Mouse (Mus musculus): ENCODE measurements around the gene Map1s. TPM values are rescaled to one million over a fixed set of nuclear protein-coding genes. Genes with fewer than 3 reads are reported as not detected.

Gene Map1s
- polyA plus RNA-seq (2012; rRNA removed) (11.5 and 15.4 TPM in 2 replicates), polyA plus RNA-seq (2014; fragmentation: Nextera tagmentation; extraction: Ambion mirVana) (9.3 and 11.8 TPM in 2 replicates)

DNA sequence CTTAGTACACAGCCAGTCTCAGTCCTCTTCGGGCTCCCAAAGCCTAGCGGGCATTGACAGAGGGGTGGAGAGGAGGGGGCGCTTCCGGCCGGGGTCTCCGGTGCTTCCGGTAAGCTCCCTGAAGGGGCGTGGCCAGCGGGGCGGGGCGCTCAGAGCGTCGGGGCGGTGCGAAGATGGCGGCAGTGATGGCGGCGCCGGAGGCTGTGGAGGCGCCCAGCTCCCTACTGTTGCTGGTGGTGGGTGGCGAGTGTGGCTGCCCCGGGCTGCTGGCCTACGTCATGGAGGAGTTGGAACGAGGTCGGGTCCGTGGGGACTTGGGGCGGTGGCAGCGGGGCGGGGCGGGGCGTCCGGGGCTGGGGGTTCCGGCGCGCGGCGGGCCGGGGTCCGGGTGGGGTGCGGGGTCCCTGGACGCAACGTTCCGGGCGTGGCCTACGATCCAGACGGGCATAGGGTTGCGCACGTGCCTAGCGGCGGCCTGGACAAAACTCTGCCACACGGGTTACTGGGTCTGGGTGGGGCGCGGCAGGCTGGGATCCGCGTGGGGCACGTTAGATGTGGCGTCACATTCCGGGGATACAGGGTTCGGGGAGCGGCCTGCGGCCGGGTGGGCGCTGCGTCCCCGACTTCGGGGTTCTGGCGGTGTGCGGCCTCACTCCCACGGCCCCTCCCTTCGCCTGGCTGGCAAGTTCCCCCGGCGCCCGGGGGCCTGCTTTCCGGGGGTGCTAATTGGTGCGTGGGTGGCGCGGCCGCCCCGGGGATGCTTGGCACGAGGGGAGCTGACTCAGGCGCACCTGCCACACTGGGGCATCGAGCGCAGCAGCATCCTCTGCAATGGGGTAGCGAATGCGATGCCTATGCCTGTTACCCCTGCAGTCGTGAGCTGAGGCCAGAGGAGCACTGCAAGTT, at the start of gene Map1s:
Gene Map1s (plus strand): TSS at position 102 of the 906 bp plus-strand sequence.
- H3K36me3 ChIP-seq (replicated peaks; ENCODE audit: control insufficient read depth, insufficient read depth, low read depth): no peaks in the 10 kb centered on the region
- peak within 1 kb of the TSS; percentile 69 to 87 for H3K4me3 ChIP-seq (ENCODE audit: insufficient read depth in 1 of 2, low read depth in 2 of 2, low read length in 2 of 2)
- H3K4me2 ChIP-seq (ENCODE audit: low read depth): peak within 1 kb of the TSS; percentile 85
- H3K27ac ChIP-seq: peak within 1 kb of the TSS; percentile 59
- peak within 1 kb of the TSS; percentile 84 for H3K9ac ChIP-seq (replicated peaks)
- no peaks in the 10 kb centered on the region for H3K27me3 ChIP-seq (ENCODE audit: control insufficient read depth, insufficient read depth, low read length)
- H3K9me3 ChIP-seq (ENCODE audit: control insufficient read depth, low read length): no peaks in the 10 kb centered on the region
- ATAC-seq (ENCODE audit: insufficient read depth): peak; percentile 79
- DNase-seq (ENCODE audit: low read depth in 3 of 3, low spot score in 3 of 3): peak; percentile 48 to 61 (median 49)
- under 1% methylated on average over 86 of the region's 86 CpGs for WGBS (ENCODE audit: insufficient replicate concordance)
- peaks cover 15 to 23% of the 10 kb centered on the region in 2 experiments; a peak in 3 of 4 replicates for H3K4me1 ChIP-seq (replicated peaks; ENCODE audit: control insufficient read depth in 2 of 2, insufficient read depth in 2 of 2, low read length in 1 of 2)
- TF ChIP-seq CTCF (IDR thresholded peaks at IDR 0.05; ENCODE audit: low read depth) (no peak), EP300 (IDR thresholded peaks at IDR 0.05; ENCODE audit: low read depth) (no peak)

GRCm38 (mm10) chr8:70856028-70856427, 49.7 kb upstream of the Map1s start:
- no peak overlapping the region for H3K9ac ChIP-seq (replicated peaks)
- H3K9me3 ChIP-seq (ENCODE audit: control insufficient read depth, low read length): no peaks in the 10 kb centered on the region
- DNase-seq (ENCODE audit: low read depth in 3 of 3, low spot score in 3 of 3) (no peak), ATAC-seq (ENCODE audit: insufficient read depth) (no peak)
- H3K27ac ChIP-seq: no peak overlapping the region
- peaks cover 6 to 8% of the 10 kb centered on the region in 2 experiments for H3K4me1 ChIP-seq (replicated peaks; ENCODE audit: control insufficient read depth in 2 of 2, insufficient read depth in 2 of 2, low read length in 1 of 2)
- H3K4me2 ChIP-seq (ENCODE audit: low read depth): no peak overlapping the region
- no peaks in the 10 kb centered on the region for H3K36me3 ChIP-seq (replicated peaks; ENCODE audit: control insufficient read depth, insufficient read depth, low read depth)
- TF ChIP-seq CTCF (IDR thresholded peaks at IDR 0.05; ENCODE audit: low read depth) (no peak), EP300 (IDR thresholded peaks at IDR 0.05; ENCODE audit: low read depth) (no peak)
- H3K4me3 ChIP-seq (ENCODE audit: insufficient read depth in 1 of 2, low read depth in 2 of 2, low read length in 2 of 2): no peak overlapping the region
- 58% methylated on average over 5 of the region's 5 CpGs for WGBS (ENCODE audit: insufficient replicate concordance)
- no peaks in the 10 kb centered on the region; the same call in none of the 2 replicates for H3K27me3 ChIP-seq (ENCODE audit: control insufficient read depth, insufficient read depth, low read length)

DNA sequence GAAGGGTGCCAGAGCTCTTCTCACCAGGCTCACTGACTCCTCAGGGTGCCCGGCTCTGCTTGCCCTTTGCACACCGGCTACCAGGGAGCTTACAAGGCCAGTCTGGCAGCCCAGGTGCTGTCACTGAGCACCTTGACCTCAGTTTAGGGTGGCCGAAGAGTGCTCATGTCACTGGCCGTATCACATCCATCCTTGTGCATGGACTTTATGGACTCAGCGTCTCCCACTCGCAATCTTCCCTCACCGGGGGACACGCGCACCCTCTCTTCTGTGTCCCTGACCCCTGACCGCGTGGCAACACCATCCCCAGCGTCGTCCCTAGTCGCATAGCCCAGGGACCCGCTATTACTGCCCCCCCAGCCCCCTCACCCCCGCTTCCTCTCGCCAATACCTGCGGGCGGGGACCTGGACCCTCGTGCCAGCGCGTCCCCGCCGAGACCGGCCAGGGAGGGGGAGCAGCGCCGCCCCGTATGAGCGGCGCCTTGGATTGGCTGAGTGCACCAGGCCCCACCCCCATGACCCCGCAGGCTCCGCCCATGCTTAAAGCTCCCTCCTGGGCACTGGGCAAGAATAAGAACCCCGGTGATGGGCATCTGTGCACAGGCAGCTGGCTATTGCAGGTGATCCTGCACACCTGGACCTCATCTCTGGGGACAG, 49.1 kb upstream of the Map1s start:
- ATAC-seq (ENCODE audit: insufficient read depth) (peak; percentile 69), DNase-seq (ENCODE audit: low read depth in 3 of 3, low spot score in 3 of 3) (no peak)
- WGBS (ENCODE audit: insufficient replicate concordance): 8% methylated on average over 33 of the region's 33 CpGs
- Histone ChIP-seq H3K27me3 (ENCODE audit: control insufficient read depth, insufficient read depth, low read length) (peaks cover 5% of the 10 kb centered on the region), H3K9ac (replicated peaks) (peak overlapping the region; percentile 51), H3K27ac (no peak overlapping the region), H3K9me3 (ENCODE audit: control insufficient read depth, low read length) (no peaks in the 10 kb centered on the region), H3K4me1 (replicated peaks; ENCODE audit: control insufficient read depth in 2 of 2, insufficient read depth in 2 of 2, low read length in 1 of 2) (peaks cover 3 to 4% of the 10 kb centered on the region in 2 experiments), H3K36me3 (replicated peaks; ENCODE audit: control insufficient read depth, insufficient read depth, low read depth) (no peaks in the 10 kb centered on the region), H3K4me3 (ENCODE audit: insufficient read depth in 1 of 2, low read depth in 2 of 2, low read length in 2 of 2) (peak overlapping the region; percentile 22 to 49; a peak in 3 of 4 replicates), H3K4me2 (ENCODE audit: low read depth) (peak overlapping the region; percentile 75)
- no peak for TF ChIP-seq EP300 (IDR thresholded peaks at IDR 0.05; ENCODE audit: low read depth)
- TF ChIP-seq CTCF (IDR thresholded peaks at IDR 0.05; ENCODE audit: low read depth): 0 out of 2 replicates have a peak, but pooled peaks have one; percentile 7

- Histone ChIP-seq H3K27ac (no peak overlapping the region), H3K9me3 (ENCODE audit: control insufficient read depth, low read length) (no peaks in the 10 kb centered on the region), H3K36me3 (replicated peaks; ENCODE audit: control insufficient read depth, insufficient read depth, low read depth) (no peaks in the 10 kb centered on the region), H3K4me3 (ENCODE audit: insufficient read depth in 1 of 2, low read depth in 2 of 2, low read length in 2 of 2) (no peak overlapping the region), H3K4me2 (ENCODE audit: low read depth) (no peak overlapping the region), H3K9ac (replicated peaks) (no peak overlapping the region; the same call in 1 of the 2 replicates), H3K27me3 (ENCODE audit: control insufficient read depth, insufficient read depth, low read length) (peaks cover 14% of the 10 kb centered on the region), H3K4me1 (replicated peaks; ENCODE audit: control insufficient read depth in 2 of 2, insufficient read depth in 2 of 2, low read length in 1 of 2) (0 out of 4 replicates have a peak, but pooled peaks cover 0 to 2% of the 10 kb centered on the region in 2 experiments)
- DNase-seq (ENCODE audit: low read depth in 3 of 3, low spot score in 3 of 3) (no peak), ATAC-seq (ENCODE audit: insufficient read depth) (no peak)
- TF ChIP-seq EP300 (IDR thresholded peaks at IDR 0.05; ENCODE audit: low read depth) (no peak), CTCF (IDR thresholded peaks at IDR 0.05; ENCODE audit: low read depth) (no peak)
- 24% methylated on average over 4 of the region's 4 CpGs for WGBS (ENCODE audit: insufficient replicate concordance)
Measured at GRCm38 (mm10) chr8:70857516-70857915, 48.2 kb upstream of the Map1s start.

Measured in liver, embryonic 14.5 days (tissue).